Mouse (Mus musculus) brain, embryonic 14.5 days (tissue): Measurements from ENCODE around the gene Mdc1. TPM values are rescaled to one million over a fixed set of nuclear protein-coding genes. Genes with fewer than 3 reads are reported as not detected.

Experiments used
- DNase-seq: peaks from one replicate; pipeline ENCODE4 v3.0.0-alpha.2; 2011; ENCODE audit warnings: low read depth
- CTCF ChIP-seq: fragments of 200-500 bp; IDR thresholded peaks from 2 replicates; pipeline ENCODE4 v1.5.1; 2012; ENCODE audit warnings: inconsistent platforms, mild to moderate bottlenecking, moderate library complexity, borderline replicate concordance; ENCODE audit not compliant: insufficient read depth, insufficient read length; ENCODE audit errors: extremely low read depth
- POLR2A ChIP-seq: fragments of 200-500 bp; IDR thresholded peaks from 2 replicates; pipeline ENCODE4 v1.6.1; 2012; ENCODE audit warnings: mild to moderate bottlenecking, inconsistent platforms, borderline replicate concordance; ENCODE audit not compliant: poor library complexity, insufficient read depth, insufficient read length, severe bottlenecking; ENCODE audit errors: extremely low read depth
- polyA plus RNA-seq: library from polyadenylated mRNA; depleted of rRNA; stranded (reverse); fragments of >200 nt; gene quantifications from 2 replicates; pipeline ENCODE4 v1.2.3, GENCODE M21; 2012

Gene Mdc1
- polyA plus RNA-seq, 1 experiment: 23.7 TPM

GRCm38 (mm10) chr17:35812736-35813135, 28.6 kb upstream of the Mdc1 start:
- no peak for DNase-seq
- no peak for TF ChIP-seq POLR2A
- no peak for TF ChIP-seq CTCF

- peak; percentile 89 for DNase-seq
- TF ChIP-seq CTCF (no peak), POLR2A (no peak)
These were observed 28.1 kb upstream of the Mdc1 start for GRCm38 (mm10) chr17:35813245-35813647.

GRCm38 (mm10) chr17:35813653-35814052, 27.7 kb upstream of the Mdc1 start:
- DNase-seq: no peak
- TF ChIP-seq CTCF (no peak), POLR2A (no peak)

- TF ChIP-seq CTCF: no peak
- TF ChIP-seq POLR2A: no peak
- DNase-seq: no peak
These were observed 26.6 kb upstream of the Mdc1 start for GRCm38 (mm10) chr17:35814678-35815077.

GRCm38 (mm10) chr17:35815836-35816235, 25.5 kb upstream of the Mdc1 start:
- DNase-seq: no peak

GRCm38 (mm10) chr17:35816686-35817085, 24.6 kb upstream of the Mdc1 start:
- TF ChIP-seq POLR2A: no peak
- TF ChIP-seq CTCF: no peak
- no peak for DNase-seq

More at GRCm38 (mm10) chr17:35815836-35816235, 25.5 kb upstream of the Mdc1 start:
- no peak for TF ChIP-seq POLR2A
- TF ChIP-seq CTCF: no peak

GRCm38 (mm10) chr17:35817226-35817625, 24.1 kb upstream of the Mdc1 start:
- no peak for DNase-seq
- no peak for TF ChIP-seq CTCF
- TF ChIP-seq POLR2A: no peak

- no peak for DNase-seq
These were observed 21.2 kb upstream of the Mdc1 start for GRCm38 (mm10) chr17:35820111-35820510.

GRCm38 (mm10) chr17:35821439-35822430, 19.6 kb upstream of the Mdc1 start, which contains the start of gene Ier3:
Gene Ier3 (plus strand): TSS chr17:35821684.
- TF ChIP-seq CTCF (no peak), POLR2A (peak; percentile 41; the same call in 1 of the 2 replicates)
- DNase-seq: peak; percentile 86

More at GRCm38 (mm10) chr17:35820111-35820510, 21.2 kb upstream of the Mdc1 start:
- TF ChIP-seq POLR2A: no peak
- no peak for TF ChIP-seq CTCF

- no peak for DNase-seq
- TF ChIP-seq POLR2A: no peak
- TF ChIP-seq CTCF: no peak
These were observed 18.8 kb upstream of the Mdc1 start for GRCm38 (mm10) chr17:35822564-35822963.
